ENCODE assay signal across 8 mouse cellular contexts in genomic region chr4:118620967-118621320, GRCm38 (mm10). TPM values are rescaled to one million over a fixed set of nuclear protein-coding genes. Genes with fewer than 3 reads are reported as not detected.
DNase-seq lines count a peak whose midpoint lies in the region; ATAC-seq and TF ChIP-seq lines count a peak whose summit lies in the region.

No protein-coding gene starts in this region.

- no peak for DNase-seq in heart, adult 2 months
- DNase-seq in heart, postnatal 10 days, result no peak
- no peak for DNase-seq in forebrain, embryonic 11.5 days (ENCODE audit: low spot score)
- DNase-seq in liver, embryonic 13.5 days, result no peak
- DNase-seq in ovary, postnatal 10 days (ENCODE audit: low spot score), result no peak
- DNase-seq in left cerebral cortex, postnatal 36 days (ENCODE audit: low spot score in 2 of 2), result no peak
- DNase-seq in frontal cortex, postnatal 36 days (ENCODE audit: low spot score in 2 of 2), result no peak

- no peak for TF ChIP-seq POLR2A in heart, adult 2 months (IDR thresholded peaks at IDR 0.05; ENCODE audit: insufficient read depth, low read depth, low read length)

- WGBS in heart, adult 2 months, result under 1% methylated on average over 23 of the region's 23 CpGs
- under 1% methylated on average over 23 of the region's 23 CpGs for WGBS in forebrain, embryonic 11.5 days
- under 1% methylated on average over 23 of the region's 23 CpGs for WGBS in liver, embryonic 13.5 days (ENCODE audit: insufficient replicate concordance)

- peak overlapping the region; percentile 77 for H3K4me3 ChIP-seq in heart, adult 2 months
- H3K4me3 ChIP-seq in forebrain, embryonic 11.5 days (ENCODE audit: low read depth, low read length), result peak overlapping the region; percentile 81
- peak overlapping the region; percentile 85 for H3K4me3 ChIP-seq in liver, embryonic 13.5 days (replicated peaks)

- peak overlapping the region; percentile 51 for H3K9ac ChIP-seq in heart, adult 2 months (ENCODE audit: low read depth, low read length)
- peak overlapping the region; percentile 70 for H3K9ac ChIP-seq in forebrain, embryonic 11.5 days (ENCODE audit: low read length)
- H3K9ac ChIP-seq in liver, embryonic 13.5 days, result peak overlapping the region; percentile 79

- peak; percentile 40 for ATAC-seq in CD4-positive, CD25-positive, alpha-beta regulatory T cell, adult 4 months
- ATAC-seq in forebrain, embryonic 11.5 days (replicated peaks; ENCODE audit: low FRiP score), result peak; percentile 70
- ATAC-seq in liver, embryonic 13.5 days (ENCODE audit: low read depth), result peak; percentile 17; the same call in 1 of the 2 replicates

- H3K36me3 ChIP-seq in heart, adult 2 months (ENCODE audit: control insufficient read depth, insufficient read depth, low read length), result no peaks in the 10 kb centered on the region
- H3K36me3 ChIP-seq in forebrain, embryonic 11.5 days (ENCODE audit: control insufficient read depth, insufficient read depth, low read length), result peaks cover 13% of the 10 kb centered on the region; the same call in 1 of the 2 replicates
- peaks cover 34% of the 10 kb centered on the region for H3K36me3 ChIP-seq in liver, embryonic 13.5 days

- no peaks in the 10 kb centered on the region; the same call in 1 of the 2 replicates for H3K4me1 ChIP-seq in heart, adult 2 months (ENCODE audit: control insufficient read depth, insufficient read depth, low read length)
- peaks cover 5% of the 10 kb centered on the region for H3K4me1 ChIP-seq in forebrain, embryonic 11.5 days (replicated peaks; ENCODE audit: control insufficient read depth, insufficient read depth, low read length)
- H3K4me1 ChIP-seq in liver, embryonic 13.5 days (replicated peaks), result peaks cover 16% of the 10 kb centered on the region

- peak overlapping the region; percentile 91 for H3K4me2 ChIP-seq in forebrain, embryonic 11.5 days (ENCODE audit: low read depth, low read length, severe bottlenecking)
- peak overlapping the region; percentile 93 for H3K4me2 ChIP-seq in liver, embryonic 13.5 days

- H3K9me3 ChIP-seq in forebrain, embryonic 11.5 days (ENCODE audit: control insufficient read depth, low read length), result no peaks in the 10 kb centered on the region
- H3K9me3 ChIP-seq in liver, embryonic 13.5 days (replicated peaks), result no peaks in the 10 kb centered on the region

- H3K27ac ChIP-seq in heart, adult 2 months, result peak overlapping the region; percentile 52
- H3K27ac ChIP-seq in forebrain, embryonic 11.5 days (ENCODE audit: low read depth, low read length), result no peak overlapping the region
- peak overlapping the region; percentile 51; the same call in 1 of the 2 replicates for H3K27ac ChIP-seq in liver, embryonic 13.5 days

- intact Hi-C loops in heart, adult 2 months (cut with DNase I), result loop anchor here (10.0 kb wide), 1 partner anchor 554 kb away; the partner anchor contains the start of gene Zfp691
- intact Hi-C loops in heart, postnatal 10 days (cut with DNase I), result no loop called here
- intact Hi-C loops in left cerebral cortex, postnatal 36 days (cut with DNase I), result no loop called here

- TF ChIP-seq EP300 in heart, adult 2 months (IDR thresholded peaks at IDR 0.05; ENCODE audit: insufficient read depth, low read depth, low read length), result no peak

- no peaks in the 10 kb centered on the region for H3K27me3 ChIP-seq in heart, adult 2 months (ENCODE audit: control insufficient read depth, insufficient read depth, low read length)
- no peaks in the 10 kb centered on the region for H3K27me3 ChIP-seq in forebrain, embryonic 11.5 days (ENCODE audit: control insufficient read depth, insufficient read depth, low read length)
- H3K27me3 ChIP-seq in liver, embryonic 13.5 days, result no peaks in the 10 kb centered on the region

- H3K79me2 ChIP-seq in heart, adult 2 months (replicated peaks; ENCODE audit: control insufficient read depth, insufficient read depth, low read length), result no peaks in the 10 kb centered on the region

- TF ChIP-seq CTCF in heart, adult 2 months (IDR thresholded peaks at IDR 0.05), result no peak

RNA-seq across cellular contexts. Expression of gene Ebna1bp2, which starts 0.3 kb away (rescaled TPM):
- 10 to 100 TPM; 34.1 to 38.1 TPM for total RNA-seq in heart, adult 2 months (2021)
- polyA plus RNA-seq in heart, adult 2 months (2012; rRNA removed), result 20.0 and 22.4 TPM in 2 replicates
- total RNA-seq in heart, postnatal 10 days (2021), result 10 to 100 TPM; 39.8 to 49.6 TPM
- polyA plus RNA-seq in CD4-positive, CD25-positive, alpha-beta regulatory T cell, adult 4 months (2017; shearing (Covaris generic)), result 100 to 1,000 TPM; 167 to 193 TPM
- 181 and 183 TPM in 2 replicates for polyA plus RNA-seq in forebrain, embryonic 11.5 days (2014; fragmentation: Nextera tagmentation; extraction: Ambion mirVana)
- polyA plus RNA-seq in liver, embryonic 13.5 days (2015; fragmentation: Nextera tagmentation; extraction: Ambion mirVana), result 122 and 144 TPM in 2 replicates
- total RNA-seq in left cerebral cortex, postnatal 36 days (2021), result 10 to 100 TPM; 53.5 to 62.3 TPM

RNA-seq across cellular contexts. Expression of gene Cfap57, which starts 0.4 kb away (rescaled TPM):
- under 1 TPM in 1 of 2 experiments, not detected in 1; 0.05 TPM for total RNA-seq in heart, adult 2 months (2021)
- 0.03 and 0.14 TPM in 2 replicates for polyA plus RNA-seq in heart, adult 2 months (2012; rRNA removed)
- total RNA-seq in heart, postnatal 10 days (2021), result under 1 TPM; 0.07 to 0.17 TPM
- not detected for polyA plus RNA-seq in CD4-positive, CD25-positive, alpha-beta regulatory T cell, adult 4 months (2017; shearing (Covaris generic))
- 0.80 and 0.83 TPM in 2 replicates for polyA plus RNA-seq in forebrain, embryonic 11.5 days (2014; fragmentation: Nextera tagmentation; extraction: Ambion mirVana)
- polyA plus RNA-seq in liver, embryonic 13.5 days (2015; fragmentation: Nextera tagmentation; extraction: Ambion mirVana), result 1.2 and 1.3 TPM in 2 replicates
- total RNA-seq in left cerebral cortex, postnatal 36 days (2021), result under 1 TPM; 0.64 to 0.70 TPM

RNA-seq across cellular contexts. Expression of gene Olfr62, which starts 37.8 kb away (rescaled TPM):
- total RNA-seq in heart, adult 2 months (2021), result not detected
- not detected in 2 replicates for polyA plus RNA-seq in heart, adult 2 months (2012; rRNA removed)
- not detected for total RNA-seq in heart, postnatal 10 days (2021)
- polyA plus RNA-seq in CD4-positive, CD25-positive, alpha-beta regulatory T cell, adult 4 months (2017; shearing (Covaris generic)), result not detected
- polyA plus RNA-seq in forebrain, embryonic 11.5 days (2014; fragmentation: Nextera tagmentation; extraction: Ambion mirVana), result not detected in 2 replicates
- polyA plus RNA-seq in liver, embryonic 13.5 days (2015; fragmentation: Nextera tagmentation; extraction: Ambion mirVana), result not detected in 2 replicates
- total RNA-seq in left cerebral cortex, postnatal 36 days (2021), result not detected

Comparison
In these comparisons a context has a peak if more than half of its experiments do, and no peak if none do; other contexts are left out.
1. ATAC-seq: peak in every context shown above with its lines; median percentile 70 in forebrain, embryonic 11.5 days; 40 in CD4-positive, CD25-positive, alpha-beta regulatory T cell, adult 4 months; 17 in liver, embryonic 13.5 days.